Mouse (Mus musculus): ENCODE data around the gene Esr1.

- TF ChIP-seq CTCF (IDR thresholded peaks at IDR 0.05; ENCODE audit: low read depth, low read length) (no peak), POLR2A (IDR thresholded peaks at IDR 0.05; ENCODE audit: insufficient read depth, low read length) (no peak), EP300 (IDR thresholded peaks at IDR 0.05; ENCODE audit: insufficient read depth, low read depth, low read length) (no peak)
Observed at GRCm38 (mm10) chr10:4893475-4893874, 282.1 kb downstream of the Esr1 start.
